Mouse (Mus musculus) embryonic fibroblast, embryonic 13.5 days (primary cell): ENCODE data around the gene Ebf1.

Source experiments
- CTCF ChIP-seq: IDR thresholded peaks from 2 replicates; pipeline ENCODE4 v1.5.1; 2011; ENCODE audit warnings: mild to moderate bottlenecking, control low read depth, low read length, moderate library complexity, borderline replicate concordance; ENCODE audit not compliant: insufficient read depth
- POLR2A ChIP-seq: IDR thresholded peaks from 2 replicates; pipeline ENCODE4 v1.6.1; 2011; ENCODE audit warnings: low read depth, mild to moderate bottlenecking, control low read depth, low read length, moderate library complexity

DNA sequence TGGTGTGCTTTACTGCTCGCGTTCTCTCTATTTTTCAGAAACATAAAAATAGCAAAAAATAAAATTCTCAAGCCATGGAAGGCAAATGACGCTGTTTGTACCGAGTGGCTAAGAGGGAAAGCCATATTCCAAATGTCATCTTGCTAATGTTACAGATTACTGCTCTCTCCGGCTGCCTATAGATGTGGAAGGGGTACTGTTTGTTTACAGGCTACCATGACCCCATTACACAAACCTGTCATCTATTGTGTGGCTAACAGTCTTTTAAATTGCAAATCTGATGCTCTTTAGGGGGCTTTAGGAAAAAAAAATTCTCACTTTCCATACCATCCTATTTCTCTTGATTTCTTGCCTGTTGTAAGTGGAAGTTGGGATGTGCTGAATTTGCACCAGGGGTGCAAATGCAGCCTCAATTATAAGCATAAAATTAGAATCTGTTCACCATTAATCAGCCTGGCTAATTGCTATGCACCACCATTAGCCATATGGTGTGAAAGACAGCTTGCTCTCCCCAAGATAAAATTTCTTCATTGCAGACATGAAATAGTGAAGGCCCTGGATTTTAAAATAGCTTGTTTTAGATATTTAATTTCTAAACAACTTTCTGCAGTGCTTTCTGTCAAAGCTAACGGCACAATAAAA is 17.6 kb downstream of the Ebf1 start:
- TF ChIP-seq CTCF (no peak), POLR2A (no peak)
